Mouse (Mus musculus) kidney, postnatal 10 days (tissue): ENCODE results near the gene Apobec1.
"Not testable (repeated sequence)": the region's sequence is repeated elsewhere in the genome, so short reads cannot be mapped to it uniquely, and the experiment has no call there.

Experiments used
- DNase-seq: peaks from one replicate; pipeline ENCODE4 v3.0.0; 2021; ENCODE audit warnings: mixed read lengths

The Apobec1 gene

GRCm38 (mm10) chr6:122556959-122557561, 45.2 kb downstream of the Apobec1 start:
- DNase-seq: peak; percentile 86

DNA sequence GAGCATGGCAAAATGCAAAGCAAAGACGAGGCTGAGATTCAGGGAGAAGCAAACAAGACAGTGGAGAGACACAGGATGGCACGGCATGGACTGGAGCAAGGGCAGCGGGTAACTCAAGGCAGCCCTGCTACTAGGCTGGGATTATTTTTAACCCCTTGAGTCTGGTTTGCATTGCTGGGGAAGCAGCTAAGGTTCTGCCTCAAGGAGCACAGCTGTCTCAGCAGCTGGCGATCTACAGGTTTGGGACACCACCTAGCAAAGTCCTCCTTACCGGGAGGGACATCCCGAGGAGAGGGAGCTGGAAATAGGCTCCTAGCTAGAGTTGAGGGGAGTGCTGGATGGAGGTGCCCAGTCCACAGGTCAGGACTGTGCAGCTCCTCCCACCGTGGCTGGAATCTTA, 47.0 kb downstream of the Apobec1 start:
- DNase-seq: no peak

DNA sequence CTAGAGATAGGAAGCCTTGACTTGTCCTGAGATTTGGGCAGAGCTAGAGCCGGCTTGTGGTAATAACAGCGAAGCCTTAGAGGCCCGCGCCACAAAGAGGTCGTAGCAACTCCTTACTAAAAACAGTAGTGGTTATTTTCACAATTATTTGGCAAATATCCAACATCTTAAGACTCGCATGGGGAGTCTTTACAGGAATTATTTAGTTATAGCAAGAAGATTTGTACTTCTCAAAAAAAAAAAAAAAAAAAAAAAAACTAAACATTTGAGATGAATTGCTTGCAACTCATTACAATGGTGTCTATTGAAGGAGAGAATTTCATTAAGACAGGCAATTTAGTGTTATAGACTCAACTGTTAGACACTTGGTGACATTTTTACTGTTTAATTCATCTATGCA, 48.1 kb downstream of the Apobec1 start:
- no peak for DNase-seq

DNA sequence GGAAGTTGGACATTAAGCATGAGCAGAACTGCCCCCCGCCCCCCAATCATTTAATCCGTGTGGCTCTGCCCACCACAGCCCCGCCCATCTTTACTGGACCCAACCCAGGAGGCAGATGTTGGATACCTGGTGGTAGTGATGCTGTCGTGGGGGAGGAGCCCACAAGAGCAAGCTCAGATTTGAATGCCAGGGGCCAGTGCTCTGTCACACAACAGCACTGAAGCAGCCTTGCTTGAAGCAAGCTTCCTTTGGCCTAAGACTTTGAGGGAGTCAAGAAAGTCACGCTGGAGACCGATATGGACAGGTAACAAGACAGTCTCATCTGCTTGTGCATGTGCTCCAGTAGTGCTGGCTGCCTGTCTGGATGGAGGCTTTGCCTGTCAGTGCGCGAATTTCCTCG, 48.6 kb downstream of the Apobec1 start, which contains the start of gene Aicda:
Gene Aicda, plus strand, starts transcription at position 196 of the 400 bp plus-strand sequence.
- no peak for DNase-seq

DNA sequence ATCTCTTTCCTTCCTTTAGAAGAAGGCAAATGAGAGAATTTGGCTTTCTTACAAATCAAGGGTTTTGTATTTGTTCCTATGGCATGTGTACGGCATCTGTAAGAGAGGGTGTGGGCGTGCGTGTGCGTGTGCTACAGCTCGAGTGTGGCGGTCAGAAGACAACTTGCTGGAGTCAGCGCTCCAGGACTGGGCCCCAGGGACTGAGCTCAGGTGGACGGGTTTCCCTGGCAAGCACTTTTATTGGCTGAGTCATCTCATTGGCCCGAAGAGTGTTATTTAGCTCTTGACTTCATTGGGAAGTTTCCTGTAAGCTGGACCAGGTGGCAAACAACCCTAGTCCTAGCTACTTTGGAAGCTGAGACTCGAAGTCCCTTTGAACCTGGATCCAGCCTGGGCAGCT, 56.3 kb downstream of the Apobec1 start:
- no peak for DNase-seq

DNA sequence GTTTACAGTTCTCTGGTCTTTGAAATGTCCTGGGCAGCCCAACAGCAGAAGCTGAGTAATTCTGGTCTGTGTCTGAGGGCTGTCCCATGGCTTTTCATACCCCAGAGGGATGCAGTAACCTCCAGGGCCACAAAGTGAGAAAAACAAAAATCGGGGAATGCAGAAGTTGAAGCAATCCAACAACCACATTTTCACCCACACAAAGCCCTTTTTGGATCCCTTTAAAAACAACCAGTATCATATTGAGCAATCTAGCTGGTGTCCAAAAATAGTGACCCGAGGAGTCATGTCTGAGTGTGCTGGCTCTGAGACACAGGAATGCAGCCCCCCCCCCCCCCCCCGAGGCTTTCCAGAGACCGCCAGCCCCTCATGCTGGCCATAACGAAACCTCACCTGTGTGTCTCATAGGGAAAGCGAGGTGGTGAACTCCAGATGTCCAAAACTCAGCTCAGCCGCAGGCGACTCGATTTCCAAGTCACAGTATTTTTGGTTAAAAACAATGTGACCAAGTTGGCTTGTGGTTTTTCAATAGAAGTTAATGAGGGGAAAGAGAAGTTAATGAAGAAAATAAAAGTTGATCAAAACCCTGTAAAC, 56.9 kb downstream of the Apobec1 start:
- DNase-seq: no peak

- no peak for DNase-seq
Observed at GRCm38 (mm10) chr6:122544672-122545071, 57.6 kb downstream of the Apobec1 start.

GRCm38 (mm10) chr6:122543574-122543973, 58.7 kb downstream of the Apobec1 start:
- DNase-seq: no peak

- DNase-seq: not testable (repeated sequence)
Observed at GRCm38 (mm10) chr6:122542459-122542858, 59.8 kb downstream of the Apobec1 start.

DNA sequence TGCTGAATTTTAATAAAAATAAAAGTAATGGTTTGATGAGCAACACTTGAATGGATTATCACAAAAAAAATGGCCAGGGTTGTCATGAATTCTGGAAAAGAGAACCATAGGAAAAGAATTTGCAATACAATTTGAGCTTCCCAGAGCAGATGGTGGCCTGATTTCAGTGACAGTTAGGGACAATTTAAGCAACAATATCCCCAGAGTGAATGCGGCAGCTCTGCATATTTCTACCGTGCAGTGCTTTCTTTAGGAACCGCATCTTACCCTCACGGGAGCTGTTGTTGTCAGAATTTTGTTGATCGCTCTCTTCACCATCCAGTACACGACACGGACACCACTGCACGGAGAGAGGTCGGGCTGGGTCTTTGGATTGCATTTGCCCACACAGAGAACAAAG, 62.7 kb downstream of the Apobec1 start:
- no peak for DNase-seq

- no peak for DNase-seq
Observed at GRCm38 (mm10) chr6:122534032-122534431, 68.2 kb downstream of the Apobec1 start.

- DNase-seq: peak; percentile 56
Observed at GRCm38 (mm10) chr6:122532883-122533302, 69.4 kb downstream of the Apobec1 start.

DNA sequence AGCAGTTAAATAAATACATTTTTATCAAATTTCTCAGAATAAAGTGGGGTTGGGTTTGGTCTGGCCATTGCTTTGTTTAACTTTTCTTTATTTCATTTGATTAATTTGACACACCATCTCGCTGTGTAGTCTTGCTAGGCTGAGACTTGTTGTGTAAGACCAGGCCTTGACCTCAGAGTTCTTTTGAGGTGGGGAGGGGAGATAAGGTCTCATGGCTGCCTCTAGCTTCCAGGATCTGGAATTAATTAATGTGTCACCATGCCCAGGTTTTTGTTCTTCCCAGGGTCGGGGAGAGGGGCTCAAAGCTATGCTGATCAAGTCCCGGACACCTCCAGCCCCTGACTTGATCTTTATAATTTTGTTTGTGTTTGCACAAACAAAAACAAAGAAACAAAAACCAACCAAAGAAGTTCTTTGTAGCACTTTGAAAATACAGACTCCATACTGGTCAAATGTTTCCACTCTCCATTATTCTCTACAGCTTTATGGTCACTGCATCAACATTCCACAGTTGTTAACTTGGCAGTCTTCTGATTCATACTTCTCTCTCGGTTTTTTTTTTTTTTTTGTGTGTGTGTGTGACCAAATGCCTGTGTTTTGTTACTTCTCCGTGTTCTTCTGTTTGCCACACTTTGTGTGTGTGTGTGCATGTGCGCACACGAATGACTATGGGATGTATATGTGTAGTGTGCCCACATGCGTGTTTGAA, 70.6 kb downstream of the Apobec1 start:
- DNase-seq: no peak

DNA sequence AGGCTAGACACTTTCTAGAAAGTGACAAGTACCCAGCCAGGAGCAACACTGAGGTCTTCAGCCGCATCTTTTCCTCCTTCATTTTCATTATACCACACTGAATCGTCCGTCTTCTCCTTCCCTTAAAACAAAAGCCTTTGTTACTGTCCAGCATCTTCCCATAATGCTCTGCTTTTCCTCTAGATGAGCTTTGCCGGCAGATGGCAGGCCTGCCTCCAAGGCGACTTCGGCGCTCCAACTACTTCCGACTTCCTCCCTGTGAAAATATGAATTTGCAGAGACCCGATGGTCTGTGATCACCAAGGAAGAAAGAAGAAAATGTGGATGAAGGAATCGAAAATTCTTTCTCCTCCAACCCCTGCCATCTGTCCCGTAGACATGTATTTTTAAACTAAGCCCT, 74.1 kb downstream of the Apobec1 start:
- no peak for DNase-seq
